Mouse (Mus musculus): ENCODE results near the gene Stim2. TPM values are rescaled to one million over a fixed set of nuclear protein-coding genes. Genes with fewer than 3 reads are reported as not detected.

Stim2 gene
- polyA plus RNA-seq, 1 experiment from 2014 or later: 9.8 TPM

DNA sequence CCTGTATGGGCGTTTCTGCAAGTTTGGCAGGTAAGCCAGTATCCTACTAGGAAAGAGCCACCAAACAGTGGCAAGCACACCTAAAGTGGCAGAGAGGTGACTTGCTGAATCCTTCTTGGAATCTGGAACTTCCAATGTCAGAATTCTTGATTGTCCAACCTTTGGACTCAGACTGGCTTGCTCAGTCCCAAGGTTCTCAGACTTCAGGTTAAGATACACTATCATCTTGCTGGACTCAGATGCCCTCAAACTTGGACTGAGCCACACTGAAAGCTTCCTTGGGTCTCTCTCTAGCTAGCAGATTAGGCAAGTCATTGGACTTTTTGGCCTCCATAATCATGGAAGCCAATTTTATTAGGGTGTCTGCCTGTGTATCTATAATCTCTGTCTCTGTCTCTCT is 10.8 kb upstream of the Stim2 start:
- WGBS: 84% methylated on average over 1 of the region's 1 CpGs
- Histone ChIP-seq H3K27me3 (replicated peaks; ENCODE audit: control insufficient read depth, insufficient read depth, low read length) (no peaks in the 10 kb centered on the region), H3K4me1 (ENCODE audit: control insufficient read depth, insufficient read depth, low read length) (peaks cover 2% of the 10 kb centered on the region; the same call in 1 of the 2 replicates), H3K27ac (ENCODE audit: low read length) (no peak overlapping the region), H3K36me3 (ENCODE audit: control insufficient read depth, insufficient read depth, low read length) (no peaks in the 10 kb centered on the region), H3K9ac (ENCODE audit: low read depth, low read length) (no peak overlapping the region), H3K9me3 (ENCODE audit: control insufficient read depth, low read length) (no peaks in the 10 kb centered on the region), H3K4me2 (ENCODE audit: low read depth, low read length) (no peak overlapping the region), H3K4me3 (ENCODE audit: low read length) (no peak overlapping the region)
- peak; percentile 72 for ATAC-seq

DNA sequence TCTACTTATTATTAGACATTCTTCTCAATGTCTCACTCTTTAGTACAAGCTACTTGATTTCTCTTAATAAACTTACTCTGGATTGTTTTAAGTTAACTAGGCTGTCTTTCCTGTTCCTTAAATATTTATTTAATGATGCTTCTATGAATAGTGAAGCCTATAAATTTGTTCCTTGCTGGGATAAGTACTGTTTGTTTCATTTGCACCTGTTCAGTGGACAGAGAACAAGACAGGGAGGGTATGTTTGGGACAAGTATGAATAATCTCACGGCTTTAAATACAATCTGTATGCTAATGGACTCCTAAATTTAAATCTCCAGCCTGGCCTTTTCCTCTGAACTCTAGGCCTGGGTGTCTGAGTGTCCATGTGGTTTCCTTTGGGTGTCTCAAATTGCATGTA is 10.2 kb upstream of the Stim2 start:
- no peak overlapping the region for H3K4me3 ChIP-seq (ENCODE audit: low read length)
- WGBS: 51% methylated on average over 1 of the region's 1 CpGs
- no peaks in the 10 kb centered on the region for H3K9me3 ChIP-seq (ENCODE audit: control insufficient read depth, low read length)
- no peak overlapping the region for H3K9ac ChIP-seq (ENCODE audit: low read depth, low read length)
- no peak overlapping the region for H3K27ac ChIP-seq (ENCODE audit: low read length)
- H3K4me1 ChIP-seq (ENCODE audit: control insufficient read depth, insufficient read depth, low read length): peaks cover 2% of the 10 kb centered on the region; the same call in 1 of the 2 replicates
- H3K36me3 ChIP-seq (ENCODE audit: control insufficient read depth, insufficient read depth, low read length): no peaks in the 10 kb centered on the region
- no peak for ATAC-seq
- no peak overlapping the region for H3K4me2 ChIP-seq (ENCODE audit: low read depth, low read length)
- no peaks in the 10 kb centered on the region for H3K27me3 ChIP-seq (replicated peaks; ENCODE audit: control insufficient read depth, insufficient read depth, low read length)

DNA sequence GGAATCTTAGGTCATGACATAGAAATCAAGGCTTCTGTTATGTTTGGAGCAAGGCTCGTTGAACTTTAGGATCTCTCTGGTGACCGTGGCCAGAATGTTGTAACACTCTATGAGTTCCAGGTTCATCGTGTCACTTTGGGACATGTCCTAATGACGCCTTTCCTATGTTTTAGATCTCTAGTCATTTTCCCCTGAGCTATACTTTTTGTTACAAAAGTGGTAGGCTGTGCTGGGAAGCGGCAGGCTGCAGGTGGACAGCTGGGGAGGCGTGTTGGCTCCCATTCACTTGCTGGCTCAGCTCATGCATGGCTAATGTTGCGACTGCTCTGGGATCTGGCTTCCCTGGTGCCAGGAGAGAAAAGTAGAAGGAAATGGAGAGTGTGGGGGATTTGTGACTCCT is 5.7 kb upstream of the Stim2 start:
- Histone ChIP-seq H3K27me3 (replicated peaks; ENCODE audit: control insufficient read depth, insufficient read depth, low read length) (no peaks in the 10 kb centered on the region), H3K27ac (ENCODE audit: low read length) (no peak overlapping the region), H3K4me3 (ENCODE audit: low read length) (no peak overlapping the region), H3K9me3 (ENCODE audit: control insufficient read depth, low read length) (no peaks in the 10 kb centered on the region), H3K4me2 (ENCODE audit: low read depth, low read length) (no peak overlapping the region), H3K9ac (ENCODE audit: low read depth, low read length) (no peak overlapping the region), H3K36me3 (ENCODE audit: control insufficient read depth, insufficient read depth, low read length) (no peaks in the 10 kb centered on the region), H3K4me1 (ENCODE audit: control insufficient read depth, insufficient read depth, low read length) (peaks cover 4% of the 10 kb centered on the region; the same call in 1 of the 2 replicates)
- no peak for ATAC-seq
- WGBS: 74% methylated on average over 7 of the region's 7 CpGs

DNA sequence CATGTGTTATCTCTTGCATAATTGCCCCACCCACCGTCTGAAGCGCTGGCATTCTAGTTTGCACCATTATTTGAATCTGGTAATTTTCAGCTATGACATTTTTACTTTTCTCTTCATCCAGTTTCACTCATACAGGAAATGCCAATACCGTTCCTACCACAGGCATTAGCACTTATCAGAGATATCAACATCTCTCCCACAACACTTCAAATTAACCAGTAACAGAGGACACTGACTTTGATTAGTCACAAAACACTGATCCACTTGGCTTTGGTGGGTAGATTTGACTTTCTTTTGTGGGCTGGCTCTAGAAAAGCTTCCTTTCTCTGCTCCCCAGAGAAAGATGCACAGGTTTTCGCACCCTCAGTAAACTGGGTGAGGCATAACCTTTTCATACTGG is 3.7 kb upstream of the Stim2 start:
- WGBS: 50% methylated on average over 4 of the region's 4 CpGs
- Histone ChIP-seq H3K27ac (ENCODE audit: low read length) (no peak overlapping the region), H3K36me3 (ENCODE audit: control insufficient read depth, insufficient read depth, low read length) (no peaks in the 10 kb centered on the region), H3K9ac (ENCODE audit: low read depth, low read length) (no peak overlapping the region), H3K9me3 (ENCODE audit: control insufficient read depth, low read length) (no peaks in the 10 kb centered on the region), H3K4me1 (ENCODE audit: control insufficient read depth, insufficient read depth, low read length) (peaks cover 7% of the 10 kb centered on the region; the same call in 1 of the 2 replicates), H3K4me2 (ENCODE audit: low read depth, low read length) (peak overlapping the region; percentile 90), H3K27me3 (replicated peaks; ENCODE audit: control insufficient read depth, insufficient read depth, low read length) (no peaks in the 10 kb centered on the region), H3K4me3 (ENCODE audit: low read length) (peak overlapping the region; percentile 58; the same call in 1 of the 2 replicates)
- ATAC-seq: no peak

DNA sequence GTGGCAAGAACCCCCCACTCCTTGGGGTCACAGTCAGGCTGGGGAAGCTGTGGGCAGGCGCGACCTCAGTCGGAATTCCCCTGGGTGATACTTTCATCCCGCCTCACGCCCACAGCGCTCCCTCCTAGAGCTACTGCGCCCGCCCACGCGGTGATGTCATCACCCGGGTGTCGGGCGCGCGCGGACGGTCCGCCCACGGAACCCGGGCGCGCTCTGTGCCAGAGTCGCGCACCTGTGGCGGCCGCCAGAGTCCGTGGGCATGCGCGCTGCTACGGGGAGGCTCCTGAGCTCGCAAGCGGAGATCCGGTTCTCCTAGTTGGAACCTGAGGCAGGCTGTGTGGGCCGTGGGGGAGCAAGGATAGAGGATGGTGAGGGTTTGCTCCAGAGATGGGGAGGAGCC is 3.0 kb upstream of the Stim2 start:
- under 1% methylated on average over 34 of the region's 34 CpGs for WGBS
- peak; percentile 22 for ATAC-seq

DNA sequence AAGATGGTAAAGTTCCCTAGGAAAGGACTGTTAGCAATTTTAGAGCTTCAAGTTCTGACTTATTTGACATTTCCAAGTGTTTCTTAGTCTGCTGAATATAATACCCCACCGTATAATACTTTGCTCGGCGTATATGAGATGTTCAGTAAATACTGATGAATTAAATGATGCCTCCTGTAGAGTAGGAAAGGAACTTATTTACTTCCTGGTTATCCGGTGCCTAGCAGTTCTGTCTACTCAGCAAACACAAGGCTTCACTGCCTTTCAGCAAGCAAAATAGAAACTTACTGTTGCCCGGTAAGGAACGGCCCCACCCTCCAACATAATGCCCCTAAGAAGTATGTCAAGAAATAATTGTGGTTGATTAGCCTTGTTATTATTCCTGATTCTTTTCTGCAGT is 1.5 kb upstream of the Stim2 start:
- H3K27me3 ChIP-seq (replicated peaks; ENCODE audit: control insufficient read depth, insufficient read depth, low read length): no peaks in the 10 kb centered on the region
- no peaks in the 10 kb centered on the region for H3K9me3 ChIP-seq (ENCODE audit: control insufficient read depth, low read length)
- 81% methylated on average over 6 of the region's 6 CpGs for WGBS
- H3K27ac ChIP-seq (ENCODE audit: low read length): no peak overlapping the region
- H3K4me2 ChIP-seq (ENCODE audit: low read depth, low read length): no peak overlapping the region
- H3K36me3 ChIP-seq (ENCODE audit: control insufficient read depth, insufficient read depth, low read length): no peaks in the 10 kb centered on the region
- H3K4me3 ChIP-seq (ENCODE audit: low read length): no peak overlapping the region
- H3K9ac ChIP-seq (ENCODE audit: low read depth, low read length): no peak overlapping the region
- ATAC-seq: no peak
- H3K4me1 ChIP-seq (ENCODE audit: control insufficient read depth, insufficient read depth, low read length): peaks cover 14% of the 10 kb centered on the region

More for the DNA sequence above, 3.0 kb upstream of the Stim2 start:
- peak overlapping the region; percentile 58 for H3K4me3 ChIP-seq (ENCODE audit: low read length)
- no peaks in the 10 kb centered on the region for H3K36me3 ChIP-seq (ENCODE audit: control insufficient read depth, insufficient read depth, low read length)
- peak overlapping the region; percentile 68 for H3K9ac ChIP-seq (ENCODE audit: low read depth, low read length)
- H3K4me1 ChIP-seq (ENCODE audit: control insufficient read depth, insufficient read depth, low read length): peaks cover 14% of the 10 kb centered on the region; the same call in 1 of the 2 replicates
- H3K27ac ChIP-seq (ENCODE audit: low read length): peak overlapping the region; percentile 34; the same call in 1 of the 2 replicates
- H3K27me3 ChIP-seq (replicated peaks; ENCODE audit: control insufficient read depth, insufficient read depth, low read length): no peaks in the 10 kb centered on the region
- peak overlapping the region; percentile 90 for H3K4me2 ChIP-seq (ENCODE audit: low read depth, low read length)
- no peaks in the 10 kb centered on the region for H3K9me3 ChIP-seq (ENCODE audit: control insufficient read depth, low read length)

DNA sequence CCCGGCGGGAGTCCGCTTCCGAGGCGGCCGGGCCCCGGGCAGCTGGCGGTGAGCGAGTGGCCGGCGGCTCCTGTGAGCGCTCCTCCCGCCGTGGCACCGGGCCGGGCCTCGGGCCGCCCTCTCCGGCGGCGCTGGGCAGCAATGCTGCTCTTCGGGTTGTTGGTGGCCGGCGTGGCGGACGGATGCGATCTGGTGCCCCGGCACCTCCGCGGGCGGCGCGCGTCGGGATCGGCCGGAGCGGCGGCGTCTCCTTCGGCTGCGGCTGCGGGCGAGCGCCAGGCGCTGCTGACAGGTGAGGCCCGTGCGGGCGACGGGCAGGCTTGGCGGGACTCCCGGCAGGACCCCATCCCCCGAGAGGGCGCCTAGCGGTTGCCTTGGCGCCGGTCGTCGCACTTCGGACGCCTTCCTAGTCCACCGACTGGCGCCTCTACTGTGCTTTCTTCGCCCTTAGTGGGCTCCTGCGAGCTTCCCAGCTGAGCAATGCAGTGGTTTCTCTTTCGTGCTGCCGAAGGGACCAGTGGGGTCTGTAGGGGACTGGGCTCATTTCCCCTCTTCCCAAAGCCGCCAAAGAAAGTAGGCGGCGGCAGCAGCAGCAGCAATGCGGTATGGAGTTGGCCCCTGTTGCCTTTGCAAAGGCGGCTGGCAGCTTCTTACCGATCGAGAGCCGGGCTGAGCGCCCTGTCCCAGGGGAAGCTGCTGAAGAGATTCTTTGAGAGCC is 603 bp downstream of the Stim2 start:
- Histone ChIP-seq H3K9me3 (ENCODE audit: control insufficient read depth, low read length) (no peaks in the 10 kb centered on the region), H3K36me3 (ENCODE audit: control insufficient read depth, insufficient read depth, low read length) (no peaks in the 10 kb centered on the region), H3K4me2 (ENCODE audit: low read depth, low read length) (peak overlapping the region; percentile 84), H3K4me3 (ENCODE audit: low read length) (peak overlapping the region; percentile 90), H3K9ac (ENCODE audit: low read depth, low read length) (peak overlapping the region; percentile 91), H3K27ac (ENCODE audit: low read length) (peak overlapping the region; percentile 92), H3K27me3 (replicated peaks; ENCODE audit: control insufficient read depth, insufficient read depth, low read length) (no peaks in the 10 kb centered on the region), H3K4me1 (ENCODE audit: control insufficient read depth, insufficient read depth, low read length) (peaks cover 14% of the 10 kb centered on the region)
- peak; percentile 66 for ATAC-seq
- 0% methylated on average over 69 of the region's 76 CpGs for WGBS

DNA sequence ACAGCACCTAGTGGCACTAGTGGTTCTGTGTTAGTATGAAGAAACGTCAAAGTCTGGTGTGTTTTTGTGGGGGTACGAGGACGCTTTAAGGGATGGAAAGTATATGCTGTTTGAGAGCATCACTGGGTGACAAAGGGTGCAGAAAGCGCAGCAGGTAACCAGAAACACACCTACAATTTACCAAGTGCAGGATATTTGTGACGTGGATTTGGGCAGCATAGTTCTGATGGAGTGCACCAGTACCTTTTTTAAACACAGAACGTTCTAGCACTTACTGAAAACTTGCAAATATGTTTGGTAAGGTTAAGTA is 1.1 kb downstream of the Stim2 start:
- WGBS: 2% methylated on average over 6 of the region's 6 CpGs
- peak overlapping the region; percentile 84 for H3K4me2 ChIP-seq (ENCODE audit: low read depth, low read length)
- no peaks in the 10 kb centered on the region for H3K36me3 ChIP-seq (ENCODE audit: control insufficient read depth, insufficient read depth, low read length)
- H3K9ac ChIP-seq (ENCODE audit: low read depth, low read length): peak overlapping the region; percentile 91
- H3K27me3 ChIP-seq (replicated peaks; ENCODE audit: control insufficient read depth, insufficient read depth, low read length): no peaks in the 10 kb centered on the region
- no peak for ATAC-seq
- peaks cover 14% of the 10 kb centered on the region for H3K4me1 ChIP-seq (ENCODE audit: control insufficient read depth, insufficient read depth, low read length)
- H3K9me3 ChIP-seq (ENCODE audit: control insufficient read depth, low read length): no peaks in the 10 kb centered on the region
- H3K27ac ChIP-seq (ENCODE audit: low read length): peak overlapping the region; percentile 92
- H3K4me3 ChIP-seq (ENCODE audit: low read length): peak overlapping the region; percentile 90

DNA sequence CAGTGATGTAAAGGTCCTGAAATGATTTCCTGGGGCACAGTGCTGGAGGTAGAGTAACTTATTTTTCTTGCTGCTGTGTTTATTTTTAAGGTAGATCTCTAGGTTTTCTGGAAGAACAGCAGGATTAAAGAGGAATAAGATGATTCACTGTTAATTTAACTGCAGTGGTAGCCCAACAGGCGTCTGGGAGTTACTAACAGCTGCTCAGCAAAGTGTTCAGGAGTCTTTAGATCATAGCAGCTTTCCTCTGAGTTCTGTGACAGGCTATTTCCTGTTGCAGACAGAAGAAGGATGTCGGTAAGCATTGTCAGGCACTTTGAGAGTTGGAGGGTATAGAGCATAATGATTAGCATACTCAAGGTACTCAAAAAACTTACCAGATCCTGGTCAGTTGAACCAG is 1.5 kb downstream of the Stim2 start:
- ATAC-seq: no peak
- peak overlapping the region; percentile 91 for H3K9ac ChIP-seq (ENCODE audit: low read depth, low read length)
- peak overlapping the region; percentile 90 for H3K4me3 ChIP-seq (ENCODE audit: low read length)
- no peaks in the 10 kb centered on the region for H3K27me3 ChIP-seq (replicated peaks; ENCODE audit: control insufficient read depth, insufficient read depth, low read length)
- H3K36me3 ChIP-seq (ENCODE audit: control insufficient read depth, insufficient read depth, low read length): no peaks in the 10 kb centered on the region
- H3K4me1 ChIP-seq (ENCODE audit: control insufficient read depth, insufficient read depth, low read length): peaks cover 14% of the 10 kb centered on the region
- H3K27ac ChIP-seq (ENCODE audit: low read length): no peak overlapping the region
- WGBS: 3% methylated on average over 2 of the region's 2 CpGs
- no peaks in the 10 kb centered on the region for H3K9me3 ChIP-seq (ENCODE audit: control insufficient read depth, low read length)
- H3K4me2 ChIP-seq (ENCODE audit: low read depth, low read length): peak overlapping the region; percentile 84

DNA sequence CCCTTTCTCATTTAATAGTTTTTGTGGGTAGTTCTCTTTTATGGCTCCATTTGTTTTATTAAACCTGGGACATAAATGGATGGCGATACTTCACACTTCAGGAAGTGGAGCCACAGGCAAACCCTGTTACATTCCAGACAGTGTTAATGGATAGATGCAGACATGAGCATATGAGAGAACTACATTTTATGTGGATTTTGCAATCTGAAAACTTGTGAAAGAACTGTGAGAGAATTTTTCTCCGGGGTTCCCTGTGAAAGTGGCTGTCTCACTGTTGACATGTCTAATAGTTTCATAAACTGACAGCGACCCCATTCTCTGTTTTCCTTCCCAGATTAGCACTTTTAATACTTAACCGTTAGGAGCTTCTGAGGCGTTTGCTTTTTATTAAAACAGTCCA is 2.7 kb downstream of the Stim2 start:
- WGBS: 49% methylated on average over 5 of the region's 5 CpGs
- no peaks in the 10 kb centered on the region for H3K9me3 ChIP-seq (ENCODE audit: control insufficient read depth, low read length)
- H3K4me1 ChIP-seq (ENCODE audit: control insufficient read depth, insufficient read depth, low read length): peaks cover 10% of the 10 kb centered on the region
- no peaks in the 10 kb centered on the region for H3K36me3 ChIP-seq (ENCODE audit: control insufficient read depth, insufficient read depth, low read length)
- 0 out of 2 replicates have a peak overlapping the region, but pooled peaks have one; percentile 7 for H3K4me2 ChIP-seq (ENCODE audit: low read depth, low read length)
- no peak overlapping the region for H3K9ac ChIP-seq (ENCODE audit: low read depth, low read length)
- ATAC-seq: no peak
- no peak overlapping the region for H3K27ac ChIP-seq (ENCODE audit: low read length)
- H3K27me3 ChIP-seq (replicated peaks; ENCODE audit: control insufficient read depth, insufficient read depth, low read length): no peaks in the 10 kb centered on the region
- H3K4me3 ChIP-seq (ENCODE audit: low read length): no peak overlapping the region
